Mouse (Mus musculus) MEL-GATA-1-ER (cell line): ENCODE results near the gene Aanat.

Experiments used
- DNase-seq: peaks from one replicate; pipeline ENCODE4 v3.0.0-alpha.2; 2012; ENCODE audit warnings: low read depth; ENCODE audit errors: extremely low read depth

Gene Aanat

DNA sequence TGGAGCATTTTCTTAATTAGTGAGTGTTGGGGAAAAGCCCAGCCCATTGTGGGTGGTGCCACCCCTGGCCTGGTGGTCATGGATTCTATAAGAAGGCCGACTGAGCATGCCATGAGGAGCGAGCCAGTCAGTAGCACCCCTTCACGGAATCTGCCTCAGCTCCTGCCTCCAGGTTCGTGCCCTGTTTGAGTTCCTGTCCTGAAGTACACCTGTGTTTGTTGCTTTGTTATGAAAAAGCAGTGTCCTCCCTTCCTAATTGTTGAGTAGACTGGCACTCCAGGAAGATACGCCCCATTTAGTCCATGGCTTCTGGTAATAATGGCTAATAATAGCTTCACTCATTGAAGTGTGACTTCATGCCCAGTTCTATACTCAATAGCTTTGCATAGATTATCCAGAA lies at the start of gene Aanat:
TSS of gene Aanat (plus strand) at position 123 of the 400 bp plus-strand sequence.
- DNase-seq = no peak

DNA sequence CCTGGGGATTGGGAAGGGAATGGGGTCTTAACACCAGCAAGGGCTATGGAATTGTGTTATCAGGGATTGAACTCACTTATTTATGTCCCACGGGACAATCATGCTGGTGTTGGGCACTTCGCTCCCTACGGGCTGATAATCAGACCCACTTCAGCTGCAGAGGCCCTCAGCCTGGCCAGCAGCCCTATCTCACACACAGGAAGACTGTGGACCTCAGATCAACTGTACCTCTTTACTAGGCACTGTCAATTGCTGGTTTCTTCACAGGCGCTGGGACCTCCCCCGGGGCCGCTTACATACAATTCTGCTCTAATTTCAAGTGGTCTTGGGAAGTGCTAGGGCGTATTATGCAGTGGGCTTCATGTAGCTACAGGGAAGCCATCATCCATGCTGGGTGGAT lies 49.5 kb upstream of the Aanat start:
- DNase-seq = no peak

DNA sequence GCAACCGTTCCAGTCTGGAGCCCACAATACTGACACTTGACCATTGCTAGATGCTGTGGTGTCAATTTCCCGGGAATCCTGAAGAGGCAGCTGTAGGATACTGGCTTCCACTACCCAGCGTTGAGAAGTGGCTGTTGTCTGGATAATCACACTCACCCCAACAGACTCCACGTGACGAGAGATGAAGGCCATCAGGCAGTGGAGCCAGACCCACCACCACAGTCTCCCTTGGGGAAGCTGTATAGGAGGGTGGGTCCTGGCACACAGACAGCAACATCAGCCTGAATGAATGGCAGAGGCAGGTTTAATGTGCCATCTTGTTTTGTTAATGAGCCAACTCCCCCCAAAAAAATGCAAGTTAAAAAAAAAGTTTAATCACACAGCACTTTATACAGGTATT lies 48.8 kb upstream of the Aanat start:
- no peak for DNase-seq

DNA sequence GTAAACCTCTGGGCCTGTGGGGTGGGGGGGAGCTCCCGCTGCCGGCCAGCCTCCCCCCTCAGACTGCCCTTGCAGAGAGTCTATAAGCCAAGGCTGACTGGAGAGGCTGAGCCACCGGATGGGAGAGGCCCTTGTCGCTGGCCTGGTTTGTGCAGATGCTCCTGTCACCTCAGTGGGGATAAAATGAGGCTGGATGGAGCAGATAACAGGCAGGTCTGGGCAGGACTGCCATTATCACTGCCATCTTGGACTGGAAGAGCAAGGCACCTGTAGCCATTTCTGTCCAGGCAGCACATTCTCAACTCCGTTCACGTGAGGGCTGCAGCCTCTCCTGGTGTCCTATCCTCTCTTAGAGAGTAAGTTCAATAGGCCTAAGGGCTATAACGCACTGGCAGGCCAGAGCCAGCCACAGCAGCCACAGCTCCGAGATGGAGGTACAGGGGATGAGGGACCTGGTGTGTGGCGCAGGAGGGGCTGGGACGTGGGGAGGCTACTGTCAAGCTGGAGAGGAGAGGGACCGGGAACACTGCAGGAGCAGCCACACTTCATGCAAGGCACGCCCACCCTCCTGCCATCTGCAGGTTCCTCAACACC lies 48.0 kb upstream of the Aanat start:
- no peak for DNase-seq

DNA sequence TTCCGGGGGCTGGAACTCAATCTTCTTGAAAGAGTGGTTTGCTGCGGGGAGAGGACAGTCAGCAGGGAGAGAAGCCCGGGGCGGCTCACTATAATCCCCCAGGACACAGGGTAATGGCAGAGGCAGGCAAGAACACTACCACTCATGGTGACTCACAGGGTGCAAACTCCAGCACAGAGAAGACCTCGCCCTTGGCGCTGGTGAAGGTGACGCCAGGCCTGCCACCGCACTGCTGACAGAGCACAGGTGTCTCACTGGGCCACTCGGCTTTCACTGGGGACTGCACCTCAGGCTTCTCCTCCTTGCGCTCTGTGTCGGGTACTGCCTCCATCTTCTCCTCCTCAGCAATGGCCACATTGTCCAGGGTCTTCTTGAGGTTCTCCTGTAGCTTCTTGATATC lies 45.0 kb upstream of the Aanat start:
- no peak for DNase-seq

DNA sequence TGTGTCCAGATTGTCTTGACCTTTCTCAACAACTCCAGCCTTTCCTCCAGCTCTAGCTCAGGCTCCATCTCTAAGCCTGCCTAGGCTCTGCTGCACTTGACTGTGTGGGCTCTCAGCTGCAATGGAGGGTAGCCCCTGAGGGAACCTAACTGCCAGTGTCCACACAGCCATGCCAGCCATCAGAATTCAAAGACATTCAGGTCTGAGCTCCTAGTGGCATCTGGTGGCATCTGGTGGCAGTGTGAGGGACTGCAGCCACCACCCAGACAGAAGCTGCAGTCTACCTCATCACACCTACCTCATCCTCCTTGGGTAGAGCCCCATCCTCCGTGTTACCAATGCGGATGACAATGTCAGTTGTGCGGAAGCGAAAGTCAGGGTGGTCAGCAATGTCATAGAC lies 43.1 kb upstream of the Aanat start:
- DNase-seq = no peak

DNA sequence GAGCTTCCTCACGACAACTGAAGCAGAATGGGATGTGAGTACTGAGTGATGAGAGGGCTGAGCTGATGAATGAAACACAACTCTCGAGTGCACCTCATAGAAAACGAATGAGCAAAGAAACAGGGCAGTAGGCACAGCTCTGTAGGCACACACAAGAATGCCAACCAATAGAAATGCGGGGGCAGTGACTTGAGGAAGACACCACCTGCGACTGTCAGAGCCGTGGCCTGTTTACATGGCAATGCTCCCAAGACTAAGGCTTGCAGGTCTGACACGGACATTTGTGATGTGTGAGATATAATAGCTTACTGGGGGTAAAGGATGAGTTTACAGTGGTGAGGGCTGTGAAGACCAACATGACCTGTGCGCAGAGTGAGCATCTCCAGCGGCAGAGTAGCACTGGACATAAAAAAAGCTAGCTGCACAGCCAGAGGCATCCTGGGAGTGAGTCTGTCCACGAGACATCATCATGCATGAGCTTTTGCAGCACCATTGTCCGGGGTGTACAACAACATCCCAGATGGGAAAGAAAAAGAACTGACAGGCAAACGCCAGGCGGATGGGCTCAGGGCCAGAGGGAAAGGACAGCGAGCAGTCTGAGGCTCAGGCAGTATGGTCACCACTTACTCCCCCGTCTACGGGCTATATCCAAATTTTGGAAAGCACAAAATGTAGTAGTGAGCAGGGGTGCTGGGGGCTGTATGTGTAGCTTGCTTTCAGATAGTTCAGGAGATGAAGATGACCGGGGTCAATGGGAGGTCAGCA lies 38.8 kb upstream of the Aanat start:
- DNase-seq = no peak

DNA sequence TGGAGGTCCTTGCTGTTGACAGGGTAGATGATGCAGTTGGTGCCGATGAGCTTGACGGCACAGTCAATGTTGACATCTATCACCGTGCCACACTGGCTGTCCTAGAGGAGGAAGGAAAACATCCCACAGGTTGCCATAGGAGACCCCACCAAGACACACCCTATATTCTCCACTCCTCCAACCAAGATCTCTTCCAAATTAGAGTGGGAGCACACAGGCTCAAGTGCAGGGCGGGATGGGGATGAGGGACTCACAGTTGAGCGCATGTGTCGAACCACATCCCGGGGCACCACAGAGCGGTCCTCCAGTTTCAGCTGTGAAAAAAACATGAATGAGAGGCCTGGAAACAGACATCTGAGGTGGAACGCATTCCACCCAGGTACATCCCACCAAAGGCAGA lies 37.5 kb upstream of the Aanat start:
- DNase-seq = no peak

DNA sequence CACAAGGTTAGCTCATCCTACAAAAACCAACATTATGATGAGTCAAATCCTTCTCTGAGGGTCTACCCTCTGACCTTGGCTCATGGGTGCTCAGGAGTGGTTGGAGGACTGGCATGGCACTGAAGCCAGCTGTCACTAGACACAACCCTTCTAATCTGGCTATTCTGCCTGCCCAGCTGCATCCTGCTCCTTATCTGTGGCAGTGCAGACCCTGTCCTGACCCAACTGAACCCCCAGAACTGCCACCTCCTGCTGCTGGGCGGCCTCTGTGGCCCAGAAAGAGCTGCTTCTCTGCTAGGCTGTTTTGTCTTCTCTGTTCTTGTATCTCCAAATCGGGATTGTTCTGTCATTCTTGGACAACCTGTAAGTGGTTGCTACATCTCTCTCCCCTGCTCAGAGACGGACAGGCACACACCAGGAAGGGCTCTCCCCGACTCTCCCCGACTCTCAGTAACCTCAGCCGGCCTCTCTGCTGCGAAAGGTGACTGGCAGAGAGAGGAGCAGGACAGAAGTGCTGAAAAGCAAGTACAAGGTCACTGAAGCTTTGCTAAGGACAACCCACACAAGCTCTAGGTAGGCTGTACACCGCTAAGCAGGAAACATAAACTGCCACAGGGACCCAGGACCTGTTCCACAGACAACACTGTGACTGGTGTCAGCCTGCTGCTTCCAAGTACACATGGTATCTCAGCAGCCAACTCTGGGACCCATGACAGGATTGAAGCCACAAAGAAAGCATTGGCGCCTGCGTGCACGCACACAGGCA lies 36.8 kb upstream of the Aanat start:
- no peak for DNase-seq

DNA sequence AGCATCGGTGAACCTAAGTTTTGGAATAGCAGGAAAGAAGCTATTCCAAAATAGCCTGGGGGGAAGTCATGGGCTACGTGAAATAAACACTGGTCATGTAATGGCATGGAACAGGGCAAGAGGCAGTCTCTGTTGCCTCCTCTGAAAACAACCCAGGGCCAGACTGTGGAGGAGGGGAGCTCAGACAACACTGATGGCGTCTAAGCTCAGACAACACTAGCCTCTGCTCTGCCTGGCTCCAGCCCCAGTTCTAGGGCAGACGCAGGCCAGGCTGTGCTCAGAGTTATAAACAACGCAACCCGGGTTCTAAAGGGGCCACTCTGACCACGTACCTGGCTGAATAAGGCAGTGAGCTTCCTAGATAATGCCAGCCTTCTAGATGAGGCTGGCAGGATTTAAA lies 35.5 kb upstream of the Aanat start:
- DNase-seq = no peak

DNA sequence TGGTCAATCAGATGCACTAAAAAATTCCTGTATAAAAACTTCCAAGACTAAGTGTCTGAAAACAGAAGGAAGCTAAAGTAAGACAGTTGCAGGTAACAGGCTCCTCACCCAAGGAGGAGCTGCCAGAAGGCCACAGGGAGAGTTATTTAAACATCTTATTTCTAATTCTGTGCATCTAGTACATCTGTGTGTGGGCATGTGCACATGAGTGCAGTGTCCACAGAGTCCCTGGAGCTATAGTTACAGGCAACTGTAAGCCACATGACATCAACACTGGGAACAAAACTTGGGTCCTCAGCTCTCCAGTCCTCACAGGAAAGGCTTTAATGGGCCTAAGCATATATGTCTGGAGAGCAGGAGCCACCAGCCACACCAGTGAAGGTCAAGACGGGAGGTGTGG lies 34.0 kb upstream of the Aanat start:
- no peak for DNase-seq

DNA sequence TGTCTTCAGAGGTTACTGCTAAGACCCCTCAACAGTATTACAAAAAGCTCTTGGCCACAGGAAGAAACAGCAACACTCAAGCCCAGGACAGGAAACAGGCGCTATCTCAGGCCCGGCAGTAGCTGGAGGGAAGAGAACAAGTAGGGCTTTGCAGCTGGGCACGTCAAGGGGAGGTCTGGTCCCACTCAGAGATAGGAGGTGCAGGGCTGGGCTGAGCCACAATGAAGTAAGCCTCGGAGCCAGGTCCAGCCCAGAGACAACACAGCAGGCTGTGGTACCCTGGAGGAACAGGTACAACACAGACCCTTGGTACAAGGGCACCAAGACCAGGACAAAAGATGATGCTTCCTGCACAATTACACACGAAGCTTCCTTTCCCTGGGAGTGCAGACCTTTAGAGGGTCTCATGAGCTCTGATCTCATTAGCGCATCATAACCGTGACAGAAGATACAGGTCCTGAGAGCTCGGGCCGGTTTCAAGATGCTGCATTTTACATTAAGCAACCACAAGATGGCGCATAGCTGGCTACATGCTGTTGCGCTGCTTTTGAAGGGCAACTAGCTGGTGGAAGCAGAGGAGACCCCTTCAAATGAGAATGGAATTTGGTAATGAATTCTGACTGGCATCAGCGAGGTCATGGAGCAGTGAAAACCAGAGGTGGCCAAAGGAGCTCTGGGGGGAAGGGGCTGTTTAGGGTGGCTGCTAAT lies 31.9 kb upstream of the Aanat start:
- no peak for DNase-seq

DNA sequence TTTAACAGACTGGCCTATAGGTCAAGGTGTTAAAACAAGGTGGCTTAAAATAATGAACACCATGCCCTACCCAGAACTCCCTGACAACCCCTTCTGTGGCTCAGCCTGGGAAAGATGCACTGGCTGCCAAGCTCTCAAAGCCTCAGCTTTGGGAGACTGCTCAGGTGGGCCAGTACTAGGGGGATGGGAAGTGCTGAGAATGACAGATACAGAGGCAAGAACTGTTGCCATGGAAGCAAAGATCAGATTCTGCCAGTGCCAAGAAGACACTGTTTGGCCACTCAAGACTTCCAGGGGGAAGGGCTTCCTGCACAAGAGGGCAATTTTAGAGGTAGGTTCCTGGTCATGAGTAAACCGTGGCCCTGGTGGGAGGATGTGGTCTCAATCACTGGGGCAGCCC lies 30.7 kb upstream of the Aanat start:
- DNase-seq = no peak

DNA sequence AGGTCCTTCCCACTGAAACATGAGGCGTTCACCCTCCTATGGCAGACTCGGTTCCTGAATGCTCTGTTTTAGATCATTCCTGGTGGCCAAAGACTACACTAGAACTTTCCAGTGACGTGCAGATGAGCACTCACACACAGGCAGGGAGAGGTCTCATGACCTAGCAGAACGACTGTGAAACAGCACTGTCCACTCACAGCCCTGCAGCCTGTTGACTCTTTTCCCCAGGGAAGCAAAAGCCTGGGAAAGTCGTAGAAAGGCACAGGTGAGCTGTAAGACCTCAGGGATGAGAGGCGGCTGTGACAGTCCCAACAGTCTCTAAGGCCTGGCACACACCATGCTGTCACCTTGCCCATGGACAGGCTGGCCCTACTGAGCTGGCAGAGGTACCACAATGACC lies 29.9 kb upstream of the Aanat start:
- DNase-seq = no peak

DNA sequence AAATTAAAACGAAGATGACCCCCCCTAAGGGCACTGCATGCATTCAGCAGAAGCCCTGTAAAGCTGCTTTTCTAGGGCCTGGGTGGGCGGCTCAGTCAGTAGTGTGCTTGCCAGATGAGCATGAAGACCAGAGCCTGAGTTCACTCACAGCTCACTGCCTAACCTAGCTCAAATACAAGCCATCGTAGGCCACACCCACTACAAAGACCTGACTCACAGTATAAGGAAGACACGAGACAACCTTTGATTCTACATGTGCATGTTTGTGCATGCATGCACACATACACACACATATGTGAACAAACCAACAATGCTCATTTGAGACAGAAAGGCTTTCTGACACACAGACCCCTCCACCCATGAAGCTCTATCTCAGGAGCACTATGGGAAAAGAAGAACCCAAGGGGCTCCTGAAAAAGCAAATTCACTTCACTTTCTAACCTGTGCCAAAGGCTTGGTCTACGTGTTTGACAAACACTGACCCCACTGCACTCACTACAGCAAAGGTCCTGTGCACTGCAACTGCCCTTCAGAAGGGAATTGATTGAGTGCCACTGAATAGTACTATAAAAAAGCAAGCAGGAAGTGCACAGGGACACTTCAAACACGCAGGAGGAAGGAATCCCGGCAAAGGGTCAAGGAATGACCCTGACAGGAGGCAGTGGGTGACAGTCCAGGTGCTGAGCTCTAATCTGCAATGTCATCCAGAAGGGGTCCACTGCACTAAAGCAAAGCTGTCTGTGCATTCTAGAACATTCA lies 20.8 kb upstream of the Aanat start:
- no peak for DNase-seq

DNA sequence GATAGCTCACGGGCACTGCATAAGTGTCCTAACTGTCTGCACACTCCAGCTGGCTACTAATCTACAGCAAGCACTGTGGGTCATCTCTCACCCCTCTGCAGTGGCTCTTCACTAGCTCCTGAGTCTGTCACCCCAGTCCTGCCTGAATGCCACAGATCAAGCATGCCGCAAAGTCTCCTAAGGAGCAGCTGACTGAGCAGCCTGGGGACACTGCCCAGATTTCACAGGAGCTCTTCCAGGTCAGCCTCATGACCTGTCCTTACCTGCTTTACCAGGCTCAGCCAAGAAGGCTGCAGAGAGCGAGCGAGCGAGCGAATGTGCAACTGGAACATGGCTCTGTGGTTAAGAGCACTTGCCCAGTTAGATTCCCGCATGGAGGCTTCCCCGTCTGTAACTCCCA lies 18.7 kb upstream of the Aanat start:
- DNase-seq = no peak

DNA sequence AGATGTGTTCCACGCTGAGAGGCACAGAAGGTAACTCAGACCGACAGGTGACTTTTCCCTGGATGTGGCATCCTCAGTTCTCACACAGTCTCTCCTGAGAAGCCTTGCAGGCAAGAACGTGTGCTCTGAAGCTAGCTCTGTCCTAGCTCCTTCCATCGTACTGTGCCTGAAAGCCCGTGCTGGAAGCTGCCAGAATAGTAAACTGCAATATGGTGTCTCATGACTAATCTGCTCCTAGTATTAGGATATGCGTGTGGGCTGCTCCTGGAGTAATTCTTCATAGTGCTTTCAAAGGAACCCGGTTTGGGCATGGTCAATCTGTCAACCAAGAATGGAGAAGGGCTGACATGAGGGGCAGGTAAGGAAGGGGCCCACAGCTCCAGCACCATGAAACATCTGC lies 15.4 kb upstream of the Aanat start:
- no peak for DNase-seq

DNA sequence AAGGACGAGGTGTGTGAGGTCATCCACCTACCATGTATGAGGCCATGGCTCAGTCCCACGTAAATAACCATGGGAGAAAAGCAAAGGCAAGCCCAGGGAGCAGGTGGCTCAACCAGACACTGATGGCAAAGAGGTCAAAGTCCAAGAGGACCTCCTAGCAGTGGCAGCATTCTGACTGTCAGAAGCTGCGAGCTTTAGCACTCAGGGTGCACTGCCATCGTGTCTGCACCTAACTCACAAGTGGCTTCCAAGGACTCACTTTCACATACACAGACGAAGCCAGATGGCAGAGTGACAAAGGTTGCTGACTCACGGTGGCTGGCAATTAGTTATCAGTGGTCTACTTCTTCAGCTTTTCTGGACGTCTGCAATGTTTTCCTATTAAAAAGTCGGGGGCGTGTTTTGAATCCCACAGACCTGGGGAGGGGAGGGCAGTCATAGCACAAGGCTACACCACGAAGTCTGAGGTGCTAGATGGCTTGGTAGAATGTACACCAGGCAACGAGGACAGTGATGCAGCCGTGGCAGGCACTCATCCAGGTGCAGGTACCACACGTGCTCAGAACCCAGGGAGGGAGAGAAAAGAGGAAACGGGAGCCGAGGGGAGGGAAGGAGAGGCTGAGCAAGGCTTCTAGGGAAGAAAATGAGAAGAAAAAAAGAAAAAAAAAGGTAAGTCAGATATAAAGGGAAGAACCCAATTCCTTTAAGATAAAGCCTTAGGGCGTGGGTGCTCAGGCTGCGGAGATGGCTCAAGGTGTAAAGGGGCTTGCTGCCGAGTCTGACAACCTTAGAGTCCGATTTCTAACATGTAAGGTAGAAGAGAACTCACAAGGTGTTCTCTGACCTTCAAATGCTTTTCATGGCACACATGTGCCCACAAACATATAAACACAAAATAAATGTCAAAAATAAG lies 14.2 kb upstream of the Aanat start:
- DNase-seq = peak; percentile 80

DNA sequence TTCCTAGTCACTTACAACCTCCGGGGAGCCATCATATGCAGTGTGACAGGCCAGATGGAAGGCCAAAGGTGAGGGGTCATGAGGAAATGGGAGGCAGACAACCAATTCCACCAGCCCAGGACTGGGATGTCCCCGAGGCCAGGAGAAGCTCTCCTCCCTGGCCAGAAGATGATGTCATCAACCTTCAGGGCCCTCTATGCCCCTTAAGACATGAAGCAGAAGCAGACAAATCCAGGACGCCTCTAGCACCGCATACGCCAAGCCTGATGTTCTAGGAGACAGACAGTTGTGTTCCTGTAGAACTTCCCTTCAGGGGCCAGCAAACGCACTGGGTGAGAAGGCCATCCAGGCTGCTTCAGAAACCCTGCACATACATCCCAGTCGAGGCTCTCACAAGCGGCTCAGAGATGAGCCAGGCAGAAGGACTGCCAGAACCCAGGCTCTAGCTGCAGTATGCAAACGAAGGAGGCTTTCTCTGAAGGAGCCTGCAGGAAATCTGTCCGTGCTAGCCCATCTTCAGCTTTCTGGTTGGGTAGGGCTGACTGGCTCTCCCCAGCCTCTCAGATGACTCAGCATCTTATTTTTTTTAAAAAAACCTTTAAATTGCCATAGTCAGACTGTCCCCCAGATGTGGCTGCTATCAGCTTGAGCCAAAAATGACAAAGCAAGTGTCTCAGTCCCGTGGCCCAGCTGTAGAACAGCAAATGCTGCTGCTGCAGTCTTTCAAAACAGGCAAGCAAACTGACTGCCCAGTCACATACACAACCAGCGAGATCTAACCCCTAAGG lies 13.3 kb upstream of the Aanat start:
- peak; percentile 65 for DNase-seq
